Mouse (Mus musculus) CH12.LX (cell line): ENCODE data around the gene Nudt19. TPM values are rescaled to one million over a fixed set of nuclear protein-coding genes. Genes with fewer than 3 reads are reported as not detected.

Experiments
- DNase-seq: peaks from one replicate; pipeline ENCODE4 v3.0.0-alpha.2; 2013; ENCODE audit errors: extremely low read depth
- H3K27ac ChIP-seq: 2 replicates; pipeline ENCODE4 v1.5.1; 2012; ENCODE audit warnings: low read depth, mild to moderate bottlenecking, control low read depth, moderate library complexity; ENCODE audit not compliant: insufficient read depth
- H3K27me3 ChIP-seq: replicated peaks from 2 replicates; pipeline ENCODE3; 2012; ENCODE audit warnings: inconsistent platforms
- H3K36me3 ChIP-seq, 2 experiments: replicated peaks in 1 of 2; 2 replicates each; pipeline versions ENCODE3 to v1.6.1; 2012; ENCODE audit warnings: inconsistent platforms in 1 of 2, low read length in 1 of 2, mild to moderate bottlenecking in 1 of 2, mixed read lengths in 1 of 2, moderate library complexity in 1 of 2; ENCODE audit not compliant: control insufficient read depth in 1 of 2, insufficient read depth in 1 of 2
- H3K4me1 ChIP-seq, 2 experiments: 2 replicates each; pipeline ENCODE4 v1.6.1; 2012; ENCODE audit warnings: inconsistent platforms in 1 of 2, moderate library complexity in 1 of 2; ENCODE audit not compliant: insufficient read depth in 2 of 2, control insufficient read depth in 1 of 2
- H3K4me2 ChIP-seq: 2 replicates; pipeline ENCODE4 v1.6.1; 2012; ENCODE audit warnings: low read depth, mild to moderate bottlenecking, control low read depth; ENCODE audit not compliant: poor library complexity, insufficient read depth, severe bottlenecking
- H3K4me3 ChIP-seq, 3 experiments: fragments of 150-350 bp in 1 of 3; sonication (generic) in 1 of 3; replicated peaks in 1 of 3; 2 replicates each; pipeline versions ENCODE3 to v1.5.1; 2011 to 2012; ENCODE audit warnings: low read depth in 2 of 3, low read length in 2 of 3, mild to moderate bottlenecking in 2 of 3, moderate library complexity in 2 of 3, control low read depth in 1 of 3, improper control_type of control experiment in 1 of 3, inconsistent platforms in 1 of 3, mixed read lengths in 1 of 3; ENCODE audit not compliant: poor library complexity in 1 of 3
- H3K79me2 ChIP-seq: replicated peaks from 2 replicates; pipeline ENCODE4 v1.6.1; 2012; ENCODE audit warnings: mild to moderate bottlenecking, moderate library complexity; ENCODE audit not compliant: control insufficient read depth, poor library complexity, insufficient read depth, severe bottlenecking; ENCODE audit errors: extremely low read depth
- H3K9ac ChIP-seq: 2 replicates; pipeline ENCODE4 v1.6.1; 2012; ENCODE audit warnings: low read depth, mild to moderate bottlenecking, control low read depth, moderate library complexity; ENCODE audit not compliant: insufficient read depth
- H3K9me3 ChIP-seq: replicated peaks from 2 replicates; pipeline ENCODE3; 2012; ENCODE audit warnings: low read length, inconsistent platforms, mixed read lengths
- BHLHE40 ChIP-seq: IDR thresholded peaks from 2 replicates; pipeline ENCODE4 v1.6.1; 2011; ENCODE audit warnings: mild to moderate bottlenecking, low read depth, low read length, improper control_type of control experiment
- CTCF ChIP-seq, 2 experiments: IDR thresholded peaks in 1 of 2; conservative IDR thresholded peaks in 1 of 2; 2 replicates each; pipeline ENCODE4 v1.5.1; 2011 to 2012; ENCODE audit warnings: low read depth in 2 of 2, low read length in 2 of 2, improper control_type of control experiment in 1 of 2, inconsistent platforms in 1 of 2, mild to moderate bottlenecking in 1 of 2, moderate library complexity in 1 of 2
- E2F4 ChIP-seq: IDR thresholded peaks from 2 replicates; pipeline ENCODE4 v1.6.1; 2011; ENCODE audit warnings: low read depth, low read length, improper control_type of control experiment; ENCODE audit not compliant: insufficient replicate concordance
- ELF1 ChIP-seq: IDR thresholded peaks from 2 replicates; pipeline ENCODE4 v1.6.1; 2014; ENCODE audit warnings: low read depth, mild to moderate bottlenecking, inconsistent platforms, low read length, improper control_type of control experiment
- EP300 ChIP-seq: IDR thresholded peaks from 2 replicates; pipeline ENCODE4 v1.6.1; 2011; ENCODE audit warnings: low read length, improper control_type of control experiment
- ETS1 ChIP-seq: conservative IDR thresholded peaks from 2 replicates; pipeline ENCODE4 v1.6.1; 2012; ENCODE audit warnings: low read depth, mild to moderate bottlenecking, inconsistent platforms, low read length, improper control_type of control experiment, moderate library complexity
- HCFC1 ChIP-seq: IDR thresholded peaks from 2 replicates; pipeline ENCODE4 v1.6.1; 2012; ENCODE audit warnings: low read depth, mild to moderate bottlenecking, inconsistent platforms, low read length, improper control_type of control experiment
- IRF4 ChIP-seq: IDR thresholded peaks from 2 replicates; pipeline ENCODE4 v1.6.1; 2014; ENCODE audit warnings: low read depth, mild to moderate bottlenecking, inconsistent platforms, low read length, improper control_type of control experiment
- KAT2A ChIP-seq: IDR thresholded peaks from 2 replicates; pipeline ENCODE4 v1.6.1; 2012; ENCODE audit warnings: low read length, improper control_type of control experiment, inconsistent platforms; ENCODE audit not compliant: insufficient replicate concordance
- MAX ChIP-seq: IDR thresholded peaks from 2 replicates; pipeline ENCODE4 v1.6.1; 2011; ENCODE audit warnings: low read length, improper control_type of control experiment
- MAZ ChIP-seq: IDR thresholded peaks from 2 replicates; pipeline ENCODE4 v1.6.1; 2012; ENCODE audit warnings: low read depth, mild to moderate bottlenecking, inconsistent platforms, low read length, improper control_type of control experiment, moderate library complexity
- MEF2A ChIP-seq: IDR thresholded peaks from 2 replicates; pipeline ENCODE4 v1.6.1; 2014; ENCODE audit warnings: low read depth, mild to moderate bottlenecking, inconsistent platforms, low read length, improper control_type of control experiment, borderline replicate concordance
- MXI1 ChIP-seq: IDR thresholded peaks from 2 replicates; pipeline ENCODE4 v1.6.1; 2011; ENCODE audit warnings: mild to moderate bottlenecking, low read depth, low read length, improper control_type of control experiment
- MYC ChIP-seq: IDR thresholded peaks from 2 replicates; pipeline ENCODE4 v1.6.1; 2011; ENCODE audit warnings: low read depth, mild to moderate bottlenecking, improper control_type of control experiment, low read length
- NELFE ChIP-seq: IDR thresholded peaks from 2 replicates; pipeline ENCODE4 v1.6.1; 2011; ENCODE audit warnings: low read depth, low read length, improper control_type of control experiment
- NRF1 ChIP-seq: IDR thresholded peaks from 2 replicates; pipeline ENCODE4 v1.6.1; 2014; ENCODE audit warnings: low read depth, mild to moderate bottlenecking, inconsistent platforms, low read length, improper control_type of control experiment, moderate library complexity
- PAX5 ChIP-seq: IDR thresholded peaks from 2 replicates; pipeline ENCODE4 v1.6.1; 2012; ENCODE audit warnings: low read length, inconsistent platforms, mixed read lengths
- POLR2A ChIP-seq: IDR thresholded peaks from 2 replicates; pipeline ENCODE4 v1.6.1; 2011; ENCODE audit warnings: low read depth, mild to moderate bottlenecking, improper control_type of control experiment, low read length
- POLR2AphosphoS2 ChIP-seq: IDR thresholded peaks from 2 replicates; pipeline ENCODE4 v1.6.1; 2011; ENCODE audit warnings: low read depth, low read length, improper control_type of control experiment
- RCOR1 ChIP-seq: conservative IDR thresholded peaks from 2 replicates; pipeline ENCODE4 v1.6.1; 2012; ENCODE audit warnings: low read depth, mild to moderate bottlenecking, inconsistent platforms, low read length, improper control_type of control experiment
- SIN3A ChIP-seq: IDR thresholded peaks from 2 replicates; pipeline ENCODE4 v1.6.1; 2012; ENCODE audit warnings: low read length, improper control_type of control experiment, inconsistent platforms
- TBP ChIP-seq: conservative IDR thresholded peaks from 2 replicates; pipeline ENCODE4 v1.6.1; 2011; ENCODE audit warnings: low read depth, low read length, improper control_type of control experiment
- TCF12 ChIP-seq: IDR thresholded peaks from 2 replicates; pipeline ENCODE4 v1.6.1; 2014; ENCODE audit warnings: low read depth, mild to moderate bottlenecking, inconsistent platforms, low read length, improper control_type of control experiment
- UBTF ChIP-seq: IDR thresholded peaks from 2 replicates; pipeline ENCODE4 v1.6.1; 2012; ENCODE audit warnings: low read depth, mild to moderate bottlenecking, inconsistent platforms, low read length, improper control_type of control experiment, moderate library complexity
- USF1 ChIP-seq: IDR thresholded peaks from 2 replicates; pipeline ENCODE4 v1.6.1; 2014; ENCODE audit warnings: low read depth, mild to moderate bottlenecking, inconsistent platforms, low read length, improper control_type of control experiment
- ZC3H11A ChIP-seq: IDR thresholded peaks from 2 replicates; pipeline ENCODE4 v1.6.1; 2012; ENCODE audit warnings: low read depth, mild to moderate bottlenecking, inconsistent platforms, low read length, improper control_type of control experiment
- ZKSCAN1 ChIP-seq: IDR thresholded peaks from 2 replicates; pipeline ENCODE4 v1.6.1; 2012; ENCODE audit warnings: low read depth, inconsistent platforms, low read length, improper control_type of control experiment, borderline replicate concordance
- ZMIZ1 ChIP-seq: IDR thresholded peaks from 2 replicates; pipeline ENCODE4 v1.6.1; 2012; ENCODE audit warnings: low read depth, mild to moderate bottlenecking, inconsistent platforms, low read length, improper control_type of control experiment
- dilution Hi-C: fragments of 300-500 bp; cut with MboI; formaldehyde crosslinking; loops from 2 replicates; pipeline ENCODE4 v1.14.3; 2020; ENCODE audit warnings: low sequenced_read_pairs; ENCODE audit not compliant: extremely low pct_unique_long_range_greater_than_20kb, extremely low pct_ligation_motif_present
- in situ Hi-C: fragments of 300-500 bp; cut with MboI; formaldehyde crosslinking; loops from 3 replicates; pipeline ENCODE4 v1.14.3; 2019; ENCODE audit warnings: low sequenced_read_pairs, low pct_ligation_motif_present, low pct_unique_long_range_greater_than_20kb, mixed read lengths
- polyA plus RNA-seq: library from polyadenylated mRNA; unstranded; fragments of >175 nt; gene quantifications from 2 replicates; pipeline ENCODE4 v1.2.1, GENCODE M21; 2012; ENCODE audit warnings: low read depth; ENCODE audit not compliant: insufficient read length
- total RNA-seq, 2 experiments: library from RNA; depleted of rRNA; stranded (reverse); fragments of 300-350 nt in 1 of 2; fragments of >200 nt in 1 of 2; gene quantifications; 2 replicates each; pipeline ENCODE4 v1.2.3; 2012 to 2014

The Nudt19 gene
- total and polyA plus RNA-seq, 3 experiments = 29.8 to 130 (median 58.0) TPM

DNA sequence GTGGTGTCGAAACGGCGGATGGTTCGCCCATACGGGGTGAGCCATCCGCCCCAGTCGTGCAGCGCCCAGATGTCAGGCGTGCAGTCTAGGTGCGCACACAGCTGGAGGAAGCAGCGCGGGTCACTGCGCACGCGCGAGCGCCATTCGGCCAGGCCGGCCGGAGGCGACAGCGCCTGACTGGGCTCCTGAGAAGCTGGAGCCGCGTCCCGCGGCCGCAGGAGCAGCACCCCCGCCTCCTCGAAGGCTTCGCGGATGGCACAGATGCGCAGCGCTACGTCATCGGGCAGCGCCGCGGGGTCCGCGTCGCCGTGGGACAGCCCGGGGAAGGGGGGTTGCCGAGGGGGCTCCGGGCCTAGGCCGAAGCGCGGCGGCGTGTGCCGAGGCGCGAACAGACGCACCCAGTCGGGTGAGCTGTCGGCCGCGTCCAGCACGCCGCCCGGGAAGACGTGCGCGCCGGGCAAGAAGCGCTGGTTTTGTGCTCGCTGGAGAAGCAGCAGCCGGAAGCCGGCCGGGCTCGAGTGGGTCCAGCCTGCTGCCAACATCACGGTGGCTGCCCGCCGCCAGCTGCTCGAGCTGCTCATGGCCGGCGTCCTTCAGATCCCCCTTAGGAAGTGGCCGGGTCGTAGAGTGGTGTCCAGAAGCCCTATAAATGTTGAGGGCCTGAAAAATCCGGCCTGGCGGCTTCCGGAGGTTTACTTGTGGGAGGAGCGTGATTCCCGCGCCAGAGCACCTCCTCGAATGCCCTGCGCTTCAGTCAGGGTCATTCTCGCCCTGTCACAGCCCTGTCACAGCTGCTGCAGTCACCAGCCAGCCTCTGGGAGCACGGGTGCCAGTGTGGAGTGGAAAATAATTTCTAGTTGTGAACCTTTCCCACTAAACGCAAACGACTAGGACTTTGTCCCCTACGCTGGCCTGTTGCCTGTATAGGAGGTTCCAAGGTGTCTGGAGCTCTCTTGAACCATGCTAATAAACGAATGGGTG is 590 bp downstream of the Nudt19 start:
- H3K27ac ChIP-seq = peak overlapping the region; percentile 77

DNA sequence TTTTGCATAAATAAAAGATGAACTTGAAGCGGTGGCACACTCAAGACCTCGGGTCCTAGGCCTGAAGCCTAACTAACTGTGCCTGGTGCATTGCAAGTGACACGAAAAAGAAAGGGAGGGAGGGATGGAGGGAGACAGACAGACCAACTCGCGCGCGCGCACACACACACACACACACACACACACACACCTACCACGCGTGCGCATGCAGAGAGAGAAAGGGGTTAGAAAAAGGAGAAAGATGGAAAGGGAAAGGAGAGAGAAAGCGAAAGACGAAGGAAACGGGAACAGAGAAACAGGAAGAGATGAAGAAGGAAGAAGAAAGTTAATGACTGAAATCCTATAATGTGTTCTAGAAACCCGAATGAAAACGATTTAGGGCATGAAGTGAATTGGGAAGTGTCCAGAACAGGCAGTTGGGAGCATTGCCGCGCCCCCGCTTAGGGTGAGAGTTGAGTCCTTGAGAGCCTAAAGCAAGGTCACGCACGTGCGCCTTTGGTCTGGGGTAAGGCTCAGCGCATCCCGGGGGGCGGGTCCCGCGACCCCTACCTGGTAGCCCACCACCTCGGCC is 1.4 kb downstream of the Nudt19 start:
- peak; percentile 61 for DNase-seq
- in situ Hi-C loops (loop anchor here (25.0 kb wide), 1 partner anchor 167 kb away; the partner anchor contains the start of genes Cep89 and Faap24), dilution Hi-C loops (no loop called here)
- Histone ChIP-seq H3K36me3 (peaks cover 12 to 29% of the 10 kb centered on the region in 2 experiments), H3K4me1 (peaks cover 0 to 9% of the 10 kb centered on the region in 2 experiments; a peak in 3 of 4 replicates), H3K27ac (peak overlapping the region; percentile 77), H3K9ac (peak overlapping the region; percentile 77), H3K9me3 (peaks cover 2% of the 10 kb centered on the region), H3K27me3 (no peaks in the 10 kb centered on the region), H3K4me2 (peak overlapping the region; percentile 39), H3K4me3 (peak overlapping the region; percentile 86 to 94 (median 88)), H3K79me2 (no peaks in the 10 kb centered on the region)
- peak; percentile 81 for TF ChIP-seq NRF1
- TF ChIP-seq MYC = no peak; the same call in 1 of the 2 replicates
- TF ChIP-seq TCF12 = no peak
- no peak for TF ChIP-seq BHLHE40
- TF ChIP-seq HCFC1 = 0 out of 2 replicates have a peak, but pooled peaks have one; percentile 16
- TF ChIP-seq RCOR1 = no peak
- TF ChIP-seq POLR2AphosphoS2 = no peak
- no peak for TF ChIP-seq EP300
- TF ChIP-seq MAZ = 0 out of 2 replicates have a peak, but pooled peaks have one; percentile 33

More for the DNA sequence above, 590 bp downstream of the Nudt19 start:
- in situ Hi-C loops = loop anchor here (25.0 kb wide), 1 partner anchor 168 kb away; the partner anchor contains the start of genes Cep89 and Faap24
- peak; percentile 85 for DNase-seq
- Histone ChIP-seq H3K79me2 (no peaks in the 10 kb centered on the region), H3K27me3 (no peaks in the 10 kb centered on the region), H3K4me1 (peaks cover 0 to 14% of the 10 kb centered on the region in 2 experiments; a peak in 3 of 4 replicates), H3K9me3 (no peaks in the 10 kb centered on the region), H3K4me2 (peak overlapping the region; percentile 52; the same call in 1 of the 2 replicates), H3K36me3 (peaks cover 7 to 21% of the 10 kb centered on the region in 2 experiments), H3K4me3 (peak overlapping the region; percentile 86 to 94 (median 88)), H3K9ac (peak overlapping the region; percentile 77)
- dilution Hi-C loops = no loop called here
- peak; percentile 80 for TF ChIP-seq HCFC1
- TF ChIP-seq NELFE = peak; percentile 72; the same call in 1 of the 2 replicates
- peak; percentile 70; the same call in 1 of the 2 replicates for TF ChIP-seq KAT2A
- TF ChIP-seq NRF1 = peak; percentile 96
- 0 out of 2 replicates have a peak, but pooled peaks have one; percentile 34 for TF ChIP-seq MYC
- TF ChIP-seq TBP = 0 out of 2 replicates have a peak, but pooled peaks have one; percentile 51
- TF ChIP-seq MEF2A = peak; percentile 75
- peak; percentile 87 for TF ChIP-seq UBTF
- peak; percentile 94 for TF ChIP-seq BHLHE40
- peak; percentile 52 for TF ChIP-seq MXI1
- TF ChIP-seq ELF1 = peak; percentile 51
- TF ChIP-seq IRF4 = peak; percentile 64
- peak; percentile 50 for TF ChIP-seq ETS1
- TF ChIP-seq ZKSCAN1 = no peak
- peak; percentile 52 for TF ChIP-seq MAX
- TF ChIP-seq E2F4 = 0 out of 2 replicates have a peak, but pooled peaks have one; percentile 34
- TF ChIP-seq EP300 = 0 out of 2 replicates have a peak, but pooled peaks have one; percentile 20
- peak; percentile 73; the same call in 1 of the 2 replicates for TF ChIP-seq MAZ
- TF ChIP-seq POLR2A = peak; percentile 78
- TF ChIP-seq TCF12 = peak; percentile 79
- TF ChIP-seq ZC3H11A = no peak
- TF ChIP-seq CTCF (conservative IDR thresholded peaks at IDR 0.05 in 1 of 2, IDR thresholded peaks at IDR 0.05 in 1 of 2; ENCODE audit: low read depth in 2 of 2, low read length in 2 of 2) = no peak
- peak; percentile 92; the same call in 1 of the 2 replicates for TF ChIP-seq SIN3A
- no peak for TF ChIP-seq POLR2AphosphoS2
- no peak for TF ChIP-seq PAX5
- peak; percentile 46; the same call in 1 of the 2 replicates for TF ChIP-seq ZMIZ1
- TF ChIP-seq USF1 = no peak
